Mouse (Mus musculus) frontal cortex, adult (tissue): ENCODE data around the gene 4930503B20Rik.

Experiments
- ATAC-seq: cut with Nextera tagmentation; 2 replicates; pipeline ENCODE4 v1.9.2; 2017; ENCODE audit warnings: mild to moderate bottlenecking, moderate library complexity, mixed read lengths; ENCODE audit not compliant: low TSS enrichment

4930503B20Rik gene

DNA sequence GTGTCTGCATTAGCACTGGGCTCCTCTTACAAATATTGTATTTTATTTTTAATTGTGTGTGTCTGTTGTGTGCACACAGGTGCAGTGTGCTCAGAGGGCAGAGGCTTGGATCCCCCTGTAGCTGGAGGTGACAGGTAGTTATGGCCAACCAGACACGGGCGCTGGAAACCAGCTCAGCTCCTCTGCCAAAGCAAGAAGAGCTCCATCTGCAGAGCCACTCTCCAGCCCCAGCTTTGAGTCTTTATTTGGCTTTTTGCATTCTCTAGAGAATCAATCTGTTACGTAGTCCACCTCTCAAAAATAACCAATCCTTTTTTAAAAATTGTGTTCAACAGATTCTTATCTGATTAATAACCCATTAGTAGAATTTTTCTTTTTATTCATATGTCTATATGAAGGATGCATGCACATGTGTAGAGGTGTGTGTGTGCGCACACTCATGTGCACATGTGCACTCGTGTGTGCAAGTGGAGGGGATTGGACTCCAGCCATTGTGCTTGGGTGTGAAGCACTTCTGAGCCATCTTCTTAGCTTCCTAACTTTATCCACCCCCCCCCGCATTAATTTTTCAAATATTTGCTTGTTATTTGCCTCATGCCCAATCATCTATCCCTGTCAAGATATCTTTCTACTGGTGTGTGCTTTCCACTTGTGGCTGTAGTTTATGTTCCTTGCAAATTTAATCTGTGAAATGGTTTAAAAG lies 51.8 kb downstream of the 4930503B20Rik start:
- ATAC-seq: peak; percentile 60

GRCm38 (mm10) chr3:146598411-146598810 lies 52.7 kb downstream of the 4930503B20Rik start:
- peak; percentile 81 for ATAC-seq

GRCm38 (mm10) chr3:146596864-146597263 lies 54.3 kb downstream of the 4930503B20Rik start:
- no peak for ATAC-seq

DNA sequence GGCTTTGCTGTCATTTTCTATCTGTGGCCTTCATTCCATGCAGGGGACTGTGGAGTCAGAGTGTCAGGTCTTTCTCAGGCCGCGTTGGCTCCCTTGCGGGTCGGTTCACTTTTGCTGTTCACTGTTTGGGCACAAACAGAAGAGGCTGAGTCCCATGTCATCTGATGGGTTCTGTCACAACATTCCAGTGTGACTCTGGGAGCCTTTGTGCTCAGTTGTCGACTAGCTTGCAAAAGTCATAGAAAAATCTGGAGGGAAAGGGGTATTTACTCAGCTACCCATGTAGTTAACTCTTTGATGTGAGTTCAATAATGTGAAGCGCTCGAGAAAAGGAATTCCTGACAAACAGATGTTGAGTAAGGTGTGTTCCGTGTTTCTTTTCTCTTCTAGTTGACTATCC lies 54.7 kb downstream of the 4930503B20Rik start:
- ATAC-seq: no peak

DNA sequence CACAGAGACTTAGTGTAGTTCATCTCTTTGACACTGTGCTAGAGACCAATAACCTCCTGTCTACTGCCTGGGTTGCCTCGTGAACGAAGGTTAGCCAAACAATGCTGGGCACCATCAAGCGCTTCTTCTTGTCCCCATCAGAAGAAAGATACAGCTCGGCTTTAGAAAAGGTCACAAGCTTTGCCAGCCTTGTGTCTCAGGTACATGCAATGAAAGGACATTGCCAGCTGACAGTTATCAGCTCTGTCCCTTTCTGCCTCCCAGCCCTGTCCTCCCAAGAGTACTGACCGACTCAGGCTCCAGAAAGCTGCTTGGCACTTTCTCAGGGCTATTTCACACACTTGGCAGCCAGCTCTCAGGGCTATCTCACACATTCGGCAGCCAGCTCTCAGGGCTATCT lies 55.7 kb downstream of the 4930503B20Rik start:
- ATAC-seq: no peak
